Mouse (Mus musculus) neural tube, embryonic 11.5 days (tissue): ENCODE results near the gene Rpl41. TPM values are rescaled to one million over a fixed set of nuclear protein-coding genes. Genes with fewer than 3 reads are reported as not detected.
A peak's percentile ranks its signal among the peaks of the same experiment; 100 is the strongest.
"Not testable (repeated sequence)": the region's sequence is repeated elsewhere in the genome, so short reads cannot be mapped to it uniquely, and the experiment has no call there.

Experiments
- ATAC-seq: fragments of 200-750 bp; cut with Nextera tagmentation; 2 replicates; pipeline ENCODE4 v1.8.0; 2017; ENCODE audit warnings: moderate number of reproducible peaks, mild to moderate bottlenecking, moderate TSS enrichment, moderate library complexity; ENCODE audit not compliant: insufficient read depth, low FRiP score, low TSS enrichment
- DNase-seq: peaks from one replicate; pipeline ENCODE4 v3.0.0-alpha.2; 2015; ENCODE audit warnings: low spot score
- H3K27ac ChIP-seq: fragments of 300-500 bp; sonication (generic); 2 replicates; pipeline ENCODE4 v1.5.1; 2014; ENCODE audit warnings: low read depth, mild to moderate bottlenecking, low read length
- H3K27me3 ChIP-seq: fragments of 300-500 bp; sonication (generic); 2 replicates; pipeline ENCODE4 v1.6.1; 2014; ENCODE audit warnings: mild to moderate bottlenecking, low read length, mixed read lengths; ENCODE audit not compliant: control insufficient read depth, insufficient read depth
- H3K36me3 ChIP-seq: fragments of 300-500 bp; sonication (generic); 2 replicates; pipeline ENCODE4 v1.6.1; 2014; ENCODE audit warnings: mild to moderate bottlenecking, low read length, moderate library complexity, mixed read lengths; ENCODE audit not compliant: control insufficient read depth, insufficient read depth
- H3K4me1 ChIP-seq: fragments of 300-500 bp; sonication (generic); 2 replicates; pipeline ENCODE4 v1.6.1; 2014; ENCODE audit warnings: low read length, mixed read lengths; ENCODE audit not compliant: control insufficient read depth, insufficient read depth
- H3K4me2 ChIP-seq: fragments of 300-500 bp; sonication (generic); 2 replicates; pipeline ENCODE4 v1.6.1; 2014; ENCODE audit warnings: low read depth, mild to moderate bottlenecking, moderate library complexity
- H3K4me3 ChIP-seq: fragments of 300-500 bp; sonication (generic); 2 replicates; pipeline ENCODE4 v1.5.1; 2014; ENCODE audit warnings: low read depth, low read length
- H3K9ac ChIP-seq: fragments of 300-500 bp; sonication (generic); 2 replicates; pipeline ENCODE4 v1.6.1; 2014; ENCODE audit warnings: mild to moderate bottlenecking, low read length
- H3K9me3 ChIP-seq: fragments of 300-500 bp; sonication (generic); 2 replicates; pipeline ENCODE4 v1.6.1; 2016; ENCODE audit warnings: low read length; ENCODE audit not compliant: control insufficient read depth
- WGBS: fragments of 180-500 bp; shearing (Covaris S2); extraction: QIAGEN DNeasy Blood & Tissue Kit; methylation state at CpG from one replicate; pipeline ENCODE4 v1.1.7; 2014; 5-methylcytosine and 5-hydroxymethylcytosine counted together
- polyA plus RNA-seq: library from polyadenylated mRNA; unstranded; fragments of >200 nt; fragmentation: Nextera tagmentation; extraction: Ambion mirVana; gene quantifications from 2 replicates; pipeline ENCODE4 v1.2.1, GENCODE M21; 2014

Rpl41 gene
- polyA plus RNA-seq, 1 experiment from 2014 or later = 3,132 TPM

GRCm38 (mm10) chr10:128565788-128566531 is 16.9 kb upstream of the Rpl41 start, which contains the start of gene Pa2g4:
TSS of gene Pa2g4 (minus strand) at chr10:128565987.
- under 1% methylated on average over 58 of the region's 58 CpGs for WGBS
- Histone ChIP-seq H3K4me1 (peaks cover 8% of the 10 kb centered on the region; the same call in 1 of the 2 replicates), H3K4me3 (peak within 1 kb of the TSS; percentile 89), H3K27me3 (no peaks in the 10 kb centered on the region), H3K27ac (peak within 1 kb of the TSS; percentile 83), H3K36me3 (peaks cover 6% of the 10 kb centered on the region), H3K9ac (peak within 1 kb of the TSS; percentile 94), H3K9me3 (no peaks in the 10 kb centered on the region), H3K4me2 (peak within 1 kb of the TSS; percentile 92)
- DNase-seq (peak; percentile 100), ATAC-seq (peak; percentile 98)

GRCm38 (mm10) chr10:128565206-128565787 is 16.2 kb upstream of the Rpl41 start:
- peaks cover 8% of the 10 kb centered on the region; the same call in 1 of the 2 replicates for H3K4me1 ChIP-seq
- H3K36me3 ChIP-seq = peaks cover 10% of the 10 kb centered on the region
- under 1% methylated on average over 46 of the region's 46 CpGs for WGBS
- no peaks in the 10 kb centered on the region for H3K27me3 ChIP-seq
- H3K9me3 ChIP-seq = no peaks in the 10 kb centered on the region
- ATAC-seq = peak; percentile 53; the same call in 1 of the 2 replicates
- peak overlapping the region; percentile 83 for H3K27ac ChIP-seq
- peak; percentile 33 for DNase-seq
- H3K4me2 ChIP-seq = peak overlapping the region; percentile 92
- peak overlapping the region; percentile 94 for H3K9ac ChIP-seq
- peak overlapping the region; percentile 89 for H3K4me3 ChIP-seq

- no peak for DNase-seq
- no peaks in the 10 kb centered on the region for H3K27me3 ChIP-seq
- H3K4me3 ChIP-seq = no peak overlapping the region
- peaks cover 19% of the 10 kb centered on the region for H3K36me3 ChIP-seq
- H3K4me1 ChIP-seq = peaks cover 8% of the 10 kb centered on the region; the same call in 1 of the 2 replicates
- H3K4me2 ChIP-seq = no peak overlapping the region
- H3K9me3 ChIP-seq = no peaks in the 10 kb centered on the region
- H3K27ac ChIP-seq = no peak overlapping the region
- ATAC-seq = no peak
- WGBS = 91% methylated on average over 6 of the region's 6 CpGs
- H3K9ac ChIP-seq = no peak overlapping the region
These were observed 14.4 kb upstream of the Rpl41 start for GRCm38 (mm10) chr10:128563544-128563943.

GRCm38 (mm10) chr10:128556963-128557362 is 7.9 kb upstream of the Rpl41 start:
- H3K27ac ChIP-seq = no peak overlapping the region
- no peak overlapping the region for H3K9ac ChIP-seq
- ATAC-seq (no peak), DNase-seq (no peak)
- no peaks in the 10 kb centered on the region for H3K4me1 ChIP-seq
- H3K36me3 ChIP-seq = peaks cover 17% of the 10 kb centered on the region
- H3K4me3 ChIP-seq = no peak overlapping the region
- no peak overlapping the region for H3K4me2 ChIP-seq
- H3K27me3 ChIP-seq = no peaks in the 10 kb centered on the region
- whole genome bisulfite sequencing = 91% methylated on average over 6 of the region's 6 CpGs
- H3K9me3 ChIP-seq = no peaks in the 10 kb centered on the region

- Histone ChIP-seq H3K27ac (no peak overlapping the region), H3K4me1 (no peaks in the 10 kb centered on the region), H3K9me3 (no peaks in the 10 kb centered on the region), H3K4me2 (no peak overlapping the region), H3K27me3 (no peaks in the 10 kb centered on the region), H3K36me3 (peaks cover 16% of the 10 kb centered on the region), H3K4me3 (no peak overlapping the region), H3K9ac (no peak overlapping the region)
- DNase-seq = no peak
- ATAC-seq = no peak
These were observed 7.2 kb upstream of the Rpl41 start for GRCm38 (mm10) chr10:128556286-128556685.

GRCm38 (mm10) chr10:128555567-128555966 is 6.5 kb upstream of the Rpl41 start:
- H3K4me3 ChIP-seq, H3K4me1 ChIP-seq, H3K9me3 ChIP-seq, DNase-seq, H3K9ac ChIP-seq, H3K27ac ChIP-seq, H3K27me3 ChIP-seq, ATAC-seq, H3K4me2 ChIP-seq: not testable (repeated sequence)
- H3K36me3 ChIP-seq = peaks cover 11% of the 10 kb centered on the region
- WGBS = 89% methylated on average over 1 of the region's 1 CpGs

- not testable (repeated sequence) for H3K27ac ChIP-seq, H3K4me2 ChIP-seq, ATAC-seq, H3K27me3 ChIP-seq, H3K4me3 ChIP-seq, H3K36me3 ChIP-seq, DNase-seq, H3K4me1 ChIP-seq, H3K9me3 ChIP-seq, H3K9ac ChIP-seq
- WGBS = 92% methylated on average over 11 of the region's 11 CpGs
These were observed 1.2 kb upstream of the Rpl41 start for GRCm38 (mm10) chr10:128550144-128550823.

GRCm38 (mm10) chr10:128549682-128550057 is 565 bp upstream of the Rpl41 start:
- not testable (repeated sequence) for H3K4me3 ChIP-seq, H3K36me3 ChIP-seq, H3K27me3 ChIP-seq, DNase-seq, H3K9me3 ChIP-seq, H3K9ac ChIP-seq, H3K4me1 ChIP-seq, ATAC-seq
- WGBS = 66% methylated on average over 6 of the region's 6 CpGs
- Histone ChIP-seq H3K27ac (peak overlapping the region; percentile 46; the same call in 1 of the 2 replicates), H3K4me2 (peak overlapping the region; percentile 27; the same call in 1 of the 2 replicates)
